Mouse (Mus musculus): ENCODE measurements around the gene Psap.

GRCm38 (mm10) chr10:60280353-60280752 lies 2.9 kb downstream of the Psap start:
- no peak for TF ChIP-seq CTCF (IDR thresholded peaks at IDR 0.05; ENCODE audit: low read depth, low read length)
- no peak for TF ChIP-seq GATA1 (IDR thresholded peaks at IDR 0.05; ENCODE audit: borderline replicate concordance, low read length)
- TF ChIP-seq POLR2AphosphoS5 (IDR thresholded peaks at IDR 0.05; ENCODE audit: insufficient replicate concordance, low read depth, low read length) = no peak
- TF ChIP-seq TAL1 (conservative IDR thresholded peaks at IDR 0.05; ENCODE audit: low read depth, low read length) = no peak
- TF ChIP-seq GATA2 (IDR thresholded peaks at IDR 0.05; ENCODE audit: borderline replicate concordance, low read depth, low read length) = no peak
